In the genomic region with DNA sequence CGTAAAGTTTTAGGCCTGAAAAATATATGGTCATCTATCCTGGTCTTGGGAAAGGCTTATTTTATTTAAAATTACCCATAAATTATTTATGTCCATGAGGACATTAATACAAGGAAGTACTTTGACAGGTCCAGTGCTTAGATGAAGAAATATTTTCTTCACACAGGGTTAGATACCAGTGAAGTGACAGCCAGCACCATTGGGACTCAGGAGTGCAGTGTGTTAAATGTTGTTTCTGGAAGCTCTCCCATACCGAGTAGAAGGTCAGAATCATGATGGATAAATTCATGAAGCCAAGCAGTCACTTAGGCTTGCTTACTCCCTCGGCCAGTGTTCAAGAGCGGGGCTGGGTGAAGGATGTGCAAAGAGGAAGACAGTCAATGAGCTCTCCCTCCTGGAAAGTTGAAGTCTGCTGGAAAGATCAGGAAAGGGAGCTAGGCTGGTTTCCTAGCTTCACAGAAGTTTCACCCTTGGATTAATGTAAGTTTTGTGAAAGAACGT, we compare ENCODE assay signal across 32 mouse cellular contexts.
A peak's percentile ranks its signal among the peaks of the same experiment; 100 is the strongest.
DNase-seq lines count a peak whose midpoint lies in the region; ATAC-seq and TF ChIP-seq lines count a peak whose summit lies in the region.
"Had no signal": no experiment of that assay in that cellular context is flagged by ENCODE, and none has a peak within 500 bp of the region (broad histone marks: within the 10 kb centered on the region; RNA-seq: fewer than 3 reads in every experiment).

No protein-coding gene starts in this region.

- peaks cover 21% of the 10 kb centered on the region for H3K4me1 ChIP-seq in kidney, embryonic 16.5 days (ENCODE audit: insufficient read depth, low read length)
- H3K4me1 ChIP-seq in lung, embryonic 14.5 days (ENCODE audit: insufficient read depth): no peaks in the 10 kb centered on the region
- H3K4me1 ChIP-seq in lung, adult 2 months (ENCODE audit: control insufficient read depth, insufficient read depth, low read length): no peaks in the 10 kb centered on the region; the same call in 1 of the 2 replicates
- H3K4me1 ChIP-seq in cerebellum, adult 2 months (ENCODE audit: control insufficient read depth, insufficient read depth, low read length): no peaks in the 10 kb centered on the region
- H3K4me1 ChIP-seq: hindbrain, embryonic 10.5 days; hindbrain, embryonic 15.5 days; megakaryocyte, embryonic 14.5 days; midbrain, embryonic 12.5 days; neural tube, embryonic 12.5 days had no signal

- no peak overlapping the region for H3K4me2 ChIP-seq in kidney, embryonic 16.5 days (replicated peaks; ENCODE audit: low read depth, low read length)
- H3K4me2 ChIP-seq in lung, embryonic 14.5 days: no peak overlapping the region
- H3K4me2 ChIP-seq: heart, embryonic 13.5 days; hindbrain, embryonic 15.5 days; lung, embryonic 15.5 days; midbrain, embryonic 12.5 days; neural tube, embryonic 12.5 days had no signal

- no peak overlapping the region for H3K4me3 ChIP-seq in kidney, embryonic 16.5 days (ENCODE audit: low read length)
- no peak overlapping the region for H3K4me3 ChIP-seq in lung, embryonic 14.5 days (ENCODE audit: low read depth, low read length)
- H3K4me3 ChIP-seq in lung, adult 2 months (replicated peaks; ENCODE audit: extremely low read depth, low read depth, low read length): no peak overlapping the region
- no peak overlapping the region for H3K4me3 ChIP-seq in cerebellum, adult 2 months (replicated peaks; ENCODE audit: insufficient read depth, low read depth, low read length)
- H3K4me3 ChIP-seq: erythroblast, embryonic 14.5 days; heart, embryonic 13.5 days; hindbrain, embryonic 10.5 days; hindbrain, embryonic 15.5 days; layer of hippocampus, adult 2 months; left cerebral cortex, adult 2 months; lung, embryonic 15.5 days; megakaryocyte, embryonic 14.5 days; midbrain, embryonic 12.5 days; myocyte; neural tube, embryonic 12.5 days had no signal

- intact Hi-C loops in heart, postnatal 10 days (cut with DNase I): no loop called here

- no peak overlapping the region for H3K9ac ChIP-seq in kidney, embryonic 16.5 days (replicated peaks; ENCODE audit: low read length)
- H3K9ac ChIP-seq in lung, embryonic 14.5 days: no peak overlapping the region
- H3K9ac ChIP-seq: forebrain, postnatal 0 days; heart, embryonic 13.5 days; hindbrain, embryonic 15.5 days; liver, embryonic 14.5 days; lung, embryonic 15.5 days; midbrain, embryonic 12.5 days; neural tube, embryonic 12.5 days had no signal

- H3K9me3 ChIP-seq in kidney, embryonic 16.5 days (ENCODE audit: low read length): no peaks in the 10 kb centered on the region
- no peaks in the 10 kb centered on the region for H3K9me3 ChIP-seq in lung, embryonic 14.5 days (ENCODE audit: low read depth, low read length)
- H3K9me3 ChIP-seq: heart, embryonic 13.5 days; hindbrain, embryonic 10.5 days; hindbrain, embryonic 15.5 days; lung, embryonic 15.5 days; midbrain, embryonic 12.5 days; neural tube, embryonic 12.5 days had no signal

- no peaks in the 10 kb centered on the region for H3K36me3 ChIP-seq in kidney, embryonic 16.5 days (ENCODE audit: insufficient read depth, low read length)
- no peaks in the 10 kb centered on the region for H3K36me3 ChIP-seq in lung, embryonic 14.5 days (ENCODE audit: insufficient read depth)
- H3K36me3 ChIP-seq: heart, embryonic 13.5 days; hindbrain, embryonic 10.5 days; hindbrain, embryonic 15.5 days; lung, embryonic 15.5 days; midbrain, embryonic 12.5 days; neural tube, embryonic 12.5 days had no signal

- ATAC-seq in kidney, embryonic 16.5 days (ENCODE audit: low FRiP score, low TSS enrichment): peak; percentile 90; the same call in 1 of the 2 replicates
- no peak for ATAC-seq in lung, embryonic 14.5 days (ENCODE audit: insufficient read depth)
- ATAC-seq: activated CD4-positive, CD25-positive, alpha-beta regulatory T cell, adult 4 months; forebrain, postnatal 0 days; inflammation-experienced regulatory T-cells, adult 6 months had no signal

- 58% methylated on average over 5 of the region's 5 CpGs for WGBS in kidney, embryonic 16.5 days
- 66% methylated on average over 5 of the region's 5 CpGs for WGBS in lung, embryonic 14.5 days
- WGBS in lung, adult 2 months: 68% methylated on average over 5 of the region's 5 CpGs
- WGBS in cerebellum, adult 2 months: 88% methylated on average over 5 of the region's 5 CpGs

- no peaks in the 10 kb centered on the region for H3K27me3 ChIP-seq in kidney, embryonic 16.5 days (ENCODE audit: insufficient read depth, low read length)
- H3K27me3 ChIP-seq in lung, embryonic 14.5 days (ENCODE audit: insufficient read depth, low read length): no peaks in the 10 kb centered on the region
- no peaks in the 10 kb centered on the region for H3K27me3 ChIP-seq in cerebellum, adult 2 months (ENCODE audit: control insufficient read depth, insufficient read depth, low read length)
- H3K27me3 ChIP-seq: CH12.LX; heart, embryonic 13.5 days; hindbrain, embryonic 15.5 days; lung, embryonic 15.5 days; megakaryocyte, embryonic 14.5 days; midbrain, embryonic 12.5 days; neural tube, embryonic 12.5 days had no signal

- TF ChIP-seq CTCF in lung, embryonic 14.5 days (IDR thresholded peaks at IDR 0.05; ENCODE audit: low read depth): no peak
- TF ChIP-seq CTCF in lung, adult 2 months (IDR thresholded peaks at IDR 0.05; ENCODE audit: insufficient read depth, low read length): no peak
- no peak for TF ChIP-seq CTCF in cerebellum, adult 2 months (IDR thresholded peaks at IDR 0.05; ENCODE audit: borderline replicate concordance, insufficient read depth, low read depth, low read length)

- H3K27ac ChIP-seq in kidney, embryonic 16.5 days (ENCODE audit: low read length): no peak overlapping the region
- no peak overlapping the region for H3K27ac ChIP-seq in lung, embryonic 14.5 days (ENCODE audit: low read depth)
- H3K27ac ChIP-seq in cerebellum, adult 2 months (ENCODE audit: insufficient read depth, low read length): no peak overlapping the region
- H3K27ac ChIP-seq: heart, embryonic 13.5 days; hindbrain, embryonic 10.5 days; hindbrain, embryonic 15.5 days; layer of hippocampus, adult 2 months; left cerebral cortex, adult 2 months; liver, embryonic 14.5 days; lung, embryonic 15.5 days; midbrain, embryonic 12.5 days; neural tube, embryonic 12.5 days had no signal

- no peak for TF ChIP-seq POLR2A in lung, adult 2 months (IDR thresholded peaks at IDR 0.05; ENCODE audit: borderline replicate concordance, extremely low read depth, low read depth, low read length)
- no peak for TF ChIP-seq POLR2A in cerebellum, adult 2 months (IDR thresholded peaks at IDR 0.05; ENCODE audit: borderline replicate concordance, insufficient read depth, low read length)

- DNase-seq in heart, adult 11 months: peak; percentile 37
- DNase-seq in heart, postnatal 10 days: no peak
- DNase-seq in kidney, postnatal 10 days: no peak
- peak; percentile 17 for DNase-seq in lung, embryonic 14.5 days
- DNase-seq in lung, adult 2 months: no peak
- DNase-seq in cerebellum, adult 2 months: no peak
- DNase-seq: adrenal gland, adult 2 months; adrenal gland, postnatal 36 days; cerebellum, adult 18-20 months; cerebellum, postnatal 14 days; forebrain, postnatal 0 days; heart, postnatal 14 days; liver; lung, postnatal 36 days; right cerebral cortex, adult 18-20 months; spleen, adult 18-20 months had no signal

Comparison
In these comparisons a context has a peak if more than half of its experiments do, and no peak if none do; other contexts are left out.
1. DNase-seq: peak in heart, adult 11 months (single experiment) and lung, embryonic 14.5 days (single experiment); none in heart, postnatal 10 days (0 of 2), kidney, postnatal 10 days (single experiment), lung, adult 2 months (single experiment) and cerebellum, adult 2 months (0 of 2).